Mouse (Mus musculus): Measurements from ENCODE around the gene Vmo1. TPM values are rescaled to one million over a fixed set of nuclear protein-coding genes. Genes with fewer than 3 reads are reported as not detected.

Gene Vmo1
- polyA plus RNA-seq, 1 experiment from 2014 or later = not detected

GRCm38 (mm10) chr11:70513520-70513919 is 896 bp downstream of the Vmo1 start:
- Histone ChIP-seq H3K27me3 (ENCODE audit: control insufficient read depth, insufficient read depth, low read length) (no peaks in the 10 kb centered on the region), H3K9ac (replicated peaks; ENCODE audit: low read length) (no peak overlapping the region), H3K4me1 (ENCODE audit: control insufficient read depth, insufficient read depth, low read length) (peaks cover 6% of the 10 kb centered on the region; the same call in 1 of the 2 replicates), H3K27ac (replicated peaks; ENCODE audit: low read depth, low read length) (no peak overlapping the region), H3K9me3 (ENCODE audit: control insufficient read depth, low read length) (no peaks in the 10 kb centered on the region), H3K4me2 (ENCODE audit: low read length) (no peak overlapping the region), H3K4me3 (replicated peaks; ENCODE audit: low read depth, low read length) (no peak overlapping the region), H3K36me3 (ENCODE audit: control insufficient read depth, insufficient read depth, low read length) (no peaks in the 10 kb centered on the region)
- DNase-seq (no peak), ATAC-seq (ENCODE audit: low FRiP score, low TSS enrichment) (no peak)
- 48% methylated on average over 11 of the region's 11 CpGs for WGBS

- 82% methylated on average over 7 of the region's 7 CpGs for WGBS
- Histone ChIP-seq H3K27me3 (ENCODE audit: control insufficient read depth, insufficient read depth, low read length) (no peaks in the 10 kb centered on the region), H3K4me2 (ENCODE audit: low read length) (no peak overlapping the region), H3K27ac (replicated peaks; ENCODE audit: low read depth, low read length) (no peak overlapping the region), H3K36me3 (ENCODE audit: control insufficient read depth, insufficient read depth, low read length) (no peaks in the 10 kb centered on the region), H3K9me3 (ENCODE audit: control insufficient read depth, low read length) (no peaks in the 10 kb centered on the region), H3K4me3 (replicated peaks; ENCODE audit: low read depth, low read length) (no peak overlapping the region), H3K9ac (replicated peaks; ENCODE audit: low read length) (no peak overlapping the region), H3K4me1 (ENCODE audit: control insufficient read depth, insufficient read depth, low read length) (peaks cover 6% of the 10 kb centered on the region; the same call in 1 of the 2 replicates)
- DNase-seq = no peak
- no peak for ATAC-seq (ENCODE audit: low FRiP score, low TSS enrichment)
These were observed 1.6 kb downstream of the Vmo1 start for GRCm38 (mm10) chr11:70512709-70513342.

GRCm38 (mm10) chr11:70511825-70512224 is 2.6 kb downstream of the Vmo1 start:
- H3K4me2 ChIP-seq (ENCODE audit: low read length) = no peak overlapping the region
- 86% methylated on average over 7 of the region's 7 CpGs for WGBS
- no peak for DNase-seq
- peaks cover 6% of the 10 kb centered on the region; the same call in 1 of the 2 replicates for H3K4me1 ChIP-seq (ENCODE audit: control insufficient read depth, insufficient read depth, low read length)
- no peak overlapping the region for H3K9ac ChIP-seq (replicated peaks; ENCODE audit: low read length)
- no peaks in the 10 kb centered on the region for H3K27me3 ChIP-seq (ENCODE audit: control insufficient read depth, insufficient read depth, low read length)
- ATAC-seq (ENCODE audit: low FRiP score, low TSS enrichment) = no peak
- H3K4me3 ChIP-seq (replicated peaks; ENCODE audit: low read depth, low read length) = no peak overlapping the region
- H3K36me3 ChIP-seq (ENCODE audit: control insufficient read depth, insufficient read depth, low read length) = no peaks in the 10 kb centered on the region
- no peaks in the 10 kb centered on the region for H3K9me3 ChIP-seq (ENCODE audit: control insufficient read depth, low read length)
- H3K27ac ChIP-seq (replicated peaks; ENCODE audit: low read depth, low read length) = no peak overlapping the region

GRCm38 (mm10) chr11:70511242-70511641 is 3.2 kb downstream of the Vmo1 start:
- WGBS = 91% methylated on average over 2 of the region's 2 CpGs
- no peak overlapping the region for H3K9ac ChIP-seq (replicated peaks; ENCODE audit: low read length)
- no peaks in the 10 kb centered on the region for H3K36me3 ChIP-seq (ENCODE audit: control insufficient read depth, insufficient read depth, low read length)
- H3K9me3 ChIP-seq (ENCODE audit: control insufficient read depth, low read length) = no peaks in the 10 kb centered on the region
- no peak overlapping the region for H3K4me3 ChIP-seq (replicated peaks; ENCODE audit: low read depth, low read length)
- no peak for DNase-seq
- no peak for ATAC-seq (ENCODE audit: low FRiP score, low TSS enrichment)
- H3K27me3 ChIP-seq (ENCODE audit: control insufficient read depth, insufficient read depth, low read length) = no peaks in the 10 kb centered on the region
- peaks cover 6% of the 10 kb centered on the region; the same call in 1 of the 2 replicates for H3K4me1 ChIP-seq (ENCODE audit: control insufficient read depth, insufficient read depth, low read length)
- no peak overlapping the region for H3K4me2 ChIP-seq (ENCODE audit: low read length)
- no peak overlapping the region for H3K27ac ChIP-seq (replicated peaks; ENCODE audit: low read depth, low read length)

- Histone ChIP-seq H3K36me3 (ENCODE audit: control insufficient read depth, insufficient read depth, low read length) (no peaks in the 10 kb centered on the region), H3K9me3 (ENCODE audit: control insufficient read depth, low read length) (no peaks in the 10 kb centered on the region), H3K27me3 (ENCODE audit: control insufficient read depth, insufficient read depth, low read length) (no peaks in the 10 kb centered on the region), H3K4me3 (replicated peaks; ENCODE audit: low read depth, low read length) (0 out of 2 replicates have a peak overlapping the region, but pooled peaks have one; percentile 1), H3K27ac (replicated peaks; ENCODE audit: low read depth, low read length) (no peak overlapping the region), H3K4me2 (ENCODE audit: low read length) (peak overlapping the region; percentile 44), H3K4me1 (ENCODE audit: control insufficient read depth, insufficient read depth, low read length) (peaks cover 6% of the 10 kb centered on the region; the same call in 1 of the 2 replicates), H3K9ac (replicated peaks; ENCODE audit: low read length) (no peak overlapping the region; the same call in 1 of the 2 replicates)
- no peak; the same call in 1 of the 2 replicates for ATAC-seq (ENCODE audit: low FRiP score, low TSS enrichment)
- 11% methylated on average over 19 of the region's 19 CpGs for WGBS
- DNase-seq = peak; percentile 84
These were observed 4.5 kb downstream of the Vmo1 start for GRCm38 (mm10) chr11:70509753-70510564.

GRCm38 (mm10) chr11:70506962-70507515 is 7.4 kb downstream of the Vmo1 start:
- Histone ChIP-seq H3K27ac (replicated peaks; ENCODE audit: low read depth, low read length) (no peak overlapping the region), H3K9ac (replicated peaks; ENCODE audit: low read length) (no peak overlapping the region), H3K36me3 (ENCODE audit: control insufficient read depth, insufficient read depth, low read length) (no peaks in the 10 kb centered on the region), H3K4me2 (ENCODE audit: low read length) (no peak overlapping the region), H3K4me1 (ENCODE audit: control insufficient read depth, insufficient read depth, low read length) (peaks cover 6% of the 10 kb centered on the region; the same call in 1 of the 2 replicates), H3K4me3 (replicated peaks; ENCODE audit: low read depth, low read length) (no peak overlapping the region), H3K9me3 (ENCODE audit: control insufficient read depth, low read length) (no peaks in the 10 kb centered on the region), H3K27me3 (ENCODE audit: control insufficient read depth, insufficient read depth, low read length) (no peaks in the 10 kb centered on the region)
- 72% methylated on average over 7 of the region's 7 CpGs for WGBS
- DNase-seq = no peak
- no peak for ATAC-seq (ENCODE audit: low FRiP score, low TSS enrichment)

- WGBS = 31% methylated on average over 4 of the region's 4 CpGs
- Histone ChIP-seq H3K4me3 (replicated peaks; ENCODE audit: low read depth, low read length) (no peak overlapping the region), H3K4me2 (ENCODE audit: low read length) (no peak overlapping the region), H3K36me3 (ENCODE audit: control insufficient read depth, insufficient read depth, low read length) (no peaks in the 10 kb centered on the region), H3K27me3 (ENCODE audit: control insufficient read depth, insufficient read depth, low read length) (no peaks in the 10 kb centered on the region), H3K9ac (replicated peaks; ENCODE audit: low read length) (no peak overlapping the region), H3K4me1 (ENCODE audit: control insufficient read depth, insufficient read depth, low read length) (peaks cover 6% of the 10 kb centered on the region; the same call in 1 of the 2 replicates), H3K27ac (replicated peaks; ENCODE audit: low read depth, low read length) (no peak overlapping the region), H3K9me3 (ENCODE audit: control insufficient read depth, low read length) (no peaks in the 10 kb centered on the region)
- no peak for ATAC-seq (ENCODE audit: low FRiP score, low TSS enrichment)
- DNase-seq = peak; percentile 76
These were observed 8.0 kb downstream of the Vmo1 start for GRCm38 (mm10) chr11:70506385-70506784.

GRCm38 (mm10) chr11:70504970-70505369 is 9.4 kb downstream of the Vmo1 start, which contains the start of gene Tm4sf5:
Tm4sf5 (plus strand) TSS chr11:70505244.
- no peak within 1 kb of the TSS for H3K9ac ChIP-seq (replicated peaks; ENCODE audit: low read length)
- no peaks in the 10 kb centered on the region for H3K27me3 ChIP-seq (ENCODE audit: control insufficient read depth, insufficient read depth, low read length)
- H3K4me2 ChIP-seq (ENCODE audit: low read length) = no peak within 1 kb of the TSS
- ATAC-seq (ENCODE audit: low FRiP score, low TSS enrichment) = no peak
- H3K36me3 ChIP-seq (ENCODE audit: control insufficient read depth, insufficient read depth, low read length) = no peaks in the 10 kb centered on the region
- peaks cover 5% of the 10 kb centered on the region; the same call in 1 of the 2 replicates for H3K4me1 ChIP-seq (ENCODE audit: control insufficient read depth, insufficient read depth, low read length)
- H3K27ac ChIP-seq (replicated peaks; ENCODE audit: low read depth, low read length) = no peak within 1 kb of the TSS
- H3K4me3 ChIP-seq (replicated peaks; ENCODE audit: low read depth, low read length) = no peak within 1 kb of the TSS
- 87% methylated on average over 9 of the region's 9 CpGs for WGBS
- no peaks in the 10 kb centered on the region for H3K9me3 ChIP-seq (ENCODE audit: control insufficient read depth, low read length)
- no peak for DNase-seq

Data from midbrain, embryonic 14.5 days (tissue).